Mouse (Mus musculus): ENCODE measurements around the gene Aldh5a1. TPM values are rescaled to one million over a fixed set of nuclear protein-coding genes. Genes with fewer than 3 reads are reported as not detected.
A peak's percentile ranks its signal among the peaks of the same experiment; 100 is the strongest.

Gene Aldh5a1
- polyA plus RNA-seq, 1 experiment from 2014 or later = 7.9 TPM

GRCm38 (mm10) chr13:24889554-24889953, 47.9 kb downstream of the Aldh5a1 start:
- WGBS = 29% methylated on average over 1 of the region's 1 CpGs
- Histone ChIP-seq H3K36me3 (ENCODE audit: insufficient read depth, low read length) (no peaks in the 10 kb centered on the region), H3K4me3 (replicated peaks; ENCODE audit: low read depth, low read length) (no peak overlapping the region), H3K4me2 (ENCODE audit: low read length) (no peak overlapping the region), H3K4me1 (replicated peaks; ENCODE audit: insufficient read depth, low read length) (peaks cover 4% of the 10 kb centered on the region; the same call in 1 of the 2 replicates), H3K9me3 (replicated peaks; ENCODE audit: low read length) (no peaks in the 10 kb centered on the region), H3K9ac (ENCODE audit: low read depth, low read length) (no peak overlapping the region), H3K27ac (no peak overlapping the region), H3K27me3 (ENCODE audit: insufficient read depth, low read length) (no peaks in the 10 kb centered on the region)
- no peak for ATAC-seq (replicated peaks; ENCODE audit: low FRiP score, low read depth)
- no peak for DNase-seq (ENCODE audit: low spot score)
- TF ChIP-seq CTCF (IDR thresholded peaks at IDR 0.05; ENCODE audit: low read depth) = no peak

- no peak overlapping the region for H3K9ac ChIP-seq (ENCODE audit: low read depth, low read length)
- no peaks in the 10 kb centered on the region for H3K27me3 ChIP-seq (ENCODE audit: insufficient read depth, low read length)
- H3K9me3 ChIP-seq (replicated peaks; ENCODE audit: low read length) = no peaks in the 10 kb centered on the region
- no peak for TF ChIP-seq CTCF (IDR thresholded peaks at IDR 0.05; ENCODE audit: low read depth)
- no peak for DNase-seq (ENCODE audit: low spot score)
- ATAC-seq (replicated peaks; ENCODE audit: low FRiP score, low read depth) = no peak
- 93% methylated on average over 6 of the region's 6 CpGs for WGBS
- H3K4me3 ChIP-seq (replicated peaks; ENCODE audit: low read depth, low read length) = no peak overlapping the region
- no peaks in the 10 kb centered on the region for H3K4me1 ChIP-seq (replicated peaks; ENCODE audit: insufficient read depth, low read length)
- H3K36me3 ChIP-seq (ENCODE audit: insufficient read depth, low read length) = no peaks in the 10 kb centered on the region
- H3K27ac ChIP-seq = no peak overlapping the region
- H3K4me2 ChIP-seq (ENCODE audit: low read length) = no peak overlapping the region
Measured at GRCm38 (mm10) chr13:24882411-24882810, 55.0 kb downstream of the Aldh5a1 start.

GRCm38 (mm10) chr13:24880704-24881103, 56.8 kb downstream of the Aldh5a1 start:
- H3K4me1 ChIP-seq (replicated peaks; ENCODE audit: insufficient read depth, low read length) = no peaks in the 10 kb centered on the region
- H3K27me3 ChIP-seq (ENCODE audit: insufficient read depth, low read length) = no peaks in the 10 kb centered on the region
- H3K4me3 ChIP-seq (replicated peaks; ENCODE audit: low read depth, low read length) = no peak overlapping the region
- H3K9ac ChIP-seq (ENCODE audit: low read depth, low read length) = no peak overlapping the region
- no peaks in the 10 kb centered on the region for H3K36me3 ChIP-seq (ENCODE audit: insufficient read depth, low read length)
- H3K9me3 ChIP-seq (replicated peaks; ENCODE audit: low read length) = no peaks in the 10 kb centered on the region
- DNase-seq (ENCODE audit: low spot score) = no peak
- no peak overlapping the region for H3K4me2 ChIP-seq (ENCODE audit: low read length)
- no peak for TF ChIP-seq CTCF (IDR thresholded peaks at IDR 0.05; ENCODE audit: low read depth)
- ATAC-seq (replicated peaks; ENCODE audit: low FRiP score, low read depth) = peak; percentile 48; the same call in 1 of the 2 replicates
- H3K27ac ChIP-seq = peak overlapping the region; percentile 66; the same call in 1 of the 2 replicates
- WGBS = 83% methylated on average over 5 of the region's 5 CpGs

GRCm38 (mm10) chr13:24880208-24880607, 57.3 kb downstream of the Aldh5a1 start:
- no peaks in the 10 kb centered on the region for H3K36me3 ChIP-seq (ENCODE audit: insufficient read depth, low read length)
- no peak overlapping the region for H3K4me3 ChIP-seq (replicated peaks; ENCODE audit: low read depth, low read length)
- no peak overlapping the region for H3K4me2 ChIP-seq (ENCODE audit: low read length)
- no peaks in the 10 kb centered on the region for H3K4me1 ChIP-seq (replicated peaks; ENCODE audit: insufficient read depth, low read length)
- ATAC-seq (replicated peaks; ENCODE audit: low FRiP score, low read depth) (no peak), DNase-seq (ENCODE audit: low spot score) (no peak)
- TF ChIP-seq CTCF (IDR thresholded peaks at IDR 0.05; ENCODE audit: low read depth) = no peak
- 71% methylated on average over 6 of the region's 6 CpGs for WGBS
- peak overlapping the region; percentile 66; the same call in 1 of the 2 replicates for H3K27ac ChIP-seq
- no peaks in the 10 kb centered on the region for H3K9me3 ChIP-seq (replicated peaks; ENCODE audit: low read length)
- no peaks in the 10 kb centered on the region for H3K27me3 ChIP-seq (ENCODE audit: insufficient read depth, low read length)
- H3K9ac ChIP-seq (ENCODE audit: low read depth, low read length) = no peak overlapping the region

DNA sequence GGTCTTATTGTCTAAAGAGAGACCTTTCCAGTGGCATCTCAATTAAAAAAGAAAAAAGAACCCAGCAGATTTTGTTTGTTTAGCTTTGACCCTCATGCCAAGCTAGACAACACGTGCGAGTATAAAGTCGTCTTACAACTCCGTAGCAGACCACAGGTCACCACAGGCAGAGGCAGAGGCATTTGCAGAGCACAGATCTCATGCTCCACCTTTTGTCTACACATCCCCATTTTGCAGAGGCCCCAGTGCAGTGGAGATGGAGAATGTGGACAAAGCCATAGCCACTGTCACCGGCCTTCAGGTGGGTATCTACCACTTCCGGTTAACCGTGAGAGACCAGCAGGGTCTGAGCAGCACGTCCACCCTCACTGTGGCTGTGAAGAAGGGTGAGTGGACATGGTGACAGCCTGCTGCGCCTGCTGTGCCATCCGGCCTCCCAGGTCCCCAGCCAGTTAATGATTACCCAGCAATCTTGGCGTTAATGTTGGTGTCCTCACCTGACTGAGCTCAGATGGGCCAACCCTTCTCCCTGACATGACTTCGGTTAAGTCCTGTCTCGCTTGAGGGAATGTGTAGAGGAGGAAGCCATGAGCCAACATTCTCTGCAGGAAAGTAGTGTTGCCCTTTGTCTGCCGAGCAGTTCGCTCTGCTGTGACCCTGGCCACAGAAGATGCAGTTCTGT, 58.0 kb downstream of the Aldh5a1 start:
- Histone ChIP-seq H3K9ac (ENCODE audit: low read depth, low read length) (no peak overlapping the region), H3K9me3 (replicated peaks; ENCODE audit: low read length) (no peaks in the 10 kb centered on the region), H3K27me3 (ENCODE audit: insufficient read depth, low read length) (no peaks in the 10 kb centered on the region), H3K4me1 (replicated peaks; ENCODE audit: insufficient read depth, low read length) (no peaks in the 10 kb centered on the region), H3K27ac (peak overlapping the region; percentile 66), H3K4me2 (ENCODE audit: low read length) (no peak overlapping the region), H3K4me3 (replicated peaks; ENCODE audit: low read depth, low read length) (no peak overlapping the region), H3K36me3 (ENCODE audit: insufficient read depth, low read length) (no peaks in the 10 kb centered on the region)
- WGBS = 61% methylated on average over 15 of the region's 15 CpGs
- TF ChIP-seq CTCF (IDR thresholded peaks at IDR 0.05; ENCODE audit: low read depth) = no peak
- peak; percentile 50 for DNase-seq (ENCODE audit: low spot score)
- peak; percentile 95 for ATAC-seq (replicated peaks; ENCODE audit: low FRiP score, low read depth)

GRCm38 (mm10) chr13:24868233-24868632, 69.2 kb downstream of the Aldh5a1 start:
- DNase-seq (ENCODE audit: low spot score) (no peak), ATAC-seq (replicated peaks; ENCODE audit: low FRiP score, low read depth) (peak; percentile 54; the same call in 1 of the 2 replicates)
- no peaks in the 10 kb centered on the region for H3K27me3 ChIP-seq (ENCODE audit: insufficient read depth, low read length)
- no peaks in the 10 kb centered on the region for H3K36me3 ChIP-seq (ENCODE audit: insufficient read depth, low read length)
- H3K27ac ChIP-seq = no peak overlapping the region
- H3K4me2 ChIP-seq (ENCODE audit: low read length) = no peak overlapping the region
- H3K4me1 ChIP-seq (replicated peaks; ENCODE audit: insufficient read depth, low read length) = no peaks in the 10 kb centered on the region
- no peak overlapping the region for H3K9ac ChIP-seq (ENCODE audit: low read depth, low read length)
- no peak overlapping the region for H3K4me3 ChIP-seq (replicated peaks; ENCODE audit: low read depth, low read length)
- 60% methylated on average over 7 of the region's 7 CpGs for WGBS
- H3K9me3 ChIP-seq (replicated peaks; ENCODE audit: low read length) = no peaks in the 10 kb centered on the region
- no peak for TF ChIP-seq CTCF (IDR thresholded peaks at IDR 0.05; ENCODE audit: low read depth)
